Mouse (Mus musculus) limb, embryonic 14.5 days (tissue): ENCODE data around the gene Qtrt1. TPM values are rescaled to one million over a fixed set of nuclear protein-coding genes. Genes with fewer than 3 reads are reported as not detected.

ENCODE experiments used
- ATAC-seq: fragments of 200-750 bp; cut with Nextera tagmentation; 2 replicates; pipeline ENCODE4 v1.8.0; 2017; ENCODE audit warnings: low read depth, moderate number of reproducible peaks, moderate TSS enrichment; ENCODE audit not compliant: low FRiP score
- DNase-seq: peaks from one replicate; pipeline ENCODE4 v3.0.0-alpha.2; 2015; ENCODE audit warnings: low spot score
- H3K27ac ChIP-seq: fragments of 300-500 bp; sonication (generic); replicated peaks from 2 replicates; pipeline ENCODE4 v1.5.1; 2014; ENCODE audit warnings: low read depth, mild to moderate bottlenecking, low read length, moderate library complexity, mixed read lengths
- H3K27me3 ChIP-seq: fragments of 300-500 bp; sonication (generic); 2 replicates; pipeline ENCODE4 v1.6.1; 2014; ENCODE audit warnings: low read length, mixed read lengths; ENCODE audit not compliant: control insufficient read depth, insufficient read depth
- H3K36me3 ChIP-seq: fragments of 300-500 bp; sonication (generic); 2 replicates; pipeline ENCODE4 v1.6.1; 2014; ENCODE audit warnings: mild to moderate bottlenecking, low read length, moderate library complexity, mixed read lengths; ENCODE audit not compliant: control insufficient read depth, insufficient read depth
- H3K4me1 ChIP-seq: fragments of 300-500 bp; sonication (generic); 2 replicates; pipeline ENCODE4 v1.6.1; 2014; ENCODE audit warnings: antibody characterized with exemption, low read length, mixed read lengths; ENCODE audit not compliant: control insufficient read depth, insufficient read depth
- H3K4me2 ChIP-seq: fragments of 300-500 bp; sonication (generic); replicated peaks from 2 replicates; pipeline ENCODE4 v1.6.1; 2014; ENCODE audit warnings: low read depth, mild to moderate bottlenecking, low read length, moderate library complexity; ENCODE audit not compliant: severe bottlenecking
- H3K4me3 ChIP-seq: fragments of 300-500 bp; sonication (generic); replicated peaks from 2 replicates; pipeline ENCODE4 v1.5.1; 2014; ENCODE audit warnings: low read length
- H3K9ac ChIP-seq: fragments of 300-500 bp; sonication (generic); 2 replicates; pipeline ENCODE4 v1.6.1; 2014; ENCODE audit warnings: mild to moderate bottlenecking, low read depth, low read length, moderate library complexity; ENCODE audit not compliant: severe bottlenecking
- H3K9me3 ChIP-seq: fragments of 300-500 bp; sonication (generic); 2 replicates; pipeline ENCODE4 v1.6.1; 2016; ENCODE audit warnings: low read length; ENCODE audit not compliant: control insufficient read depth
- POLR2A ChIP-seq: fragments of 200-500 bp; IDR thresholded peaks from 2 replicates; pipeline ENCODE4 v1.8.0; 2012; ENCODE audit warnings: inconsistent platforms, mild to moderate bottlenecking, moderate library complexity, borderline replicate concordance; ENCODE audit not compliant: insufficient read depth, insufficient read length; ENCODE audit errors: extremely low read depth
- WGBS: fragments of 180-500 bp; shearing (Covaris S2); extraction: QIAGEN DNeasy Blood & Tissue Kit; methylation state at CpG from one replicate; pipeline ENCODE4 v1.1.7; 2014; 5-methylcytosine and 5-hydroxymethylcytosine counted together
- polyA plus RNA-seq, 2 experiments: library from polyadenylated mRNA; depleted of rRNA in 1 of 2; stranded (reverse) in 1 of 2; unstranded in 1 of 2; fragments of >200 nt; fragmentation: Nextera tagmentation in 1 of 2; extraction: Ambion mirVana in 1 of 2; gene quantifications; 2 replicates each; pipeline versions ENCODE4 v1.2.1 to v1.2.3; 2012 to 2014

Qtrt1 gene
- polyA plus RNA-seq, 2 experiments = 45.3 to 80.8 TPM

DNA sequence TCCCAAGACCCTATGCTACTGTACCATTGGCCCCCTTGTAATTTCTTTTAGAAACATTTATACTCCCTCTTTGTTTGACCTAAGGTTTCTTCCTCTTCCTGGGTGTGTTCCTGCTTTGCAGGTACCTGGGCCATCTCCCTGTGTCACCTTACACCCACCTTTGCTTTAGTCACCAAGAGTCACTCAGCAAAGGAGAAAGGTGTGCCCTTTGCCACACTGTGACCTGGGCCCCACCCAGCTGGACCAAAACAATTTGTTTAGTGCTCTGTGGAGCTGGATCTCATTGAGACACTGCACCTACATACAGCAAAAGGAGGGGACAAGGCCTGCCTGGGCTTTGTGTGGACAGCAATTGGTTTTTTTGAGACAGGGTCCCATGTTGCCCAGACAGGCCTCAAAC, 28.8 kb downstream of the Qtrt1 start:
- ATAC-seq = no peak
- DNase-seq = no peak
- Histone ChIP-seq H3K36me3 (peaks cover 3% of the 10 kb centered on the region; the same call in 1 of the 2 replicates), H3K4me2 (no peak overlapping the region), H3K4me3 (no peak overlapping the region), H3K27ac (no peak overlapping the region), H3K27me3 (no peaks in the 10 kb centered on the region), H3K9me3 (no peaks in the 10 kb centered on the region), H3K9ac (no peak overlapping the region), H3K4me1 (peaks cover 8% of the 10 kb centered on the region)
- no peak for TF ChIP-seq POLR2A

DNA sequence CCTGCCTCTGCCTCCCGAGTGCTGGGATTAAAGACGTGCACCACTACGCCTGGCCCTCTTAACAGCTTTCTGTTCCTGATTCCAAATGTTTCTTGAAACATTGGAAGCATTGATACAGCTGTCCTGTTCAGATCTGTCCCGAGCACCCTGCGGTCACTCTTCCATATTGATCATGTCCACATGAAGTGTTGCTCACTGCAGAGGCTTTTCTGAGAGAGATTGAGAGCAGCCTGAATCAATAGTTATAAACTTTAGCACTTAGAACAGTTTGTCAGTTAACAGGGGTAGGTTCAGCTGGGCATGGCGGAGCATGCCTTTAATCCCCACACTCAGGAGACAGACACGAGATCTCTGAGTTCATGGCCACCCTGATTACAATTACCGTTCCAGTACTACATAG, 32.2 kb downstream of the Qtrt1 start:
- no peak overlapping the region for H3K9ac ChIP-seq
- DNase-seq = no peak
- no peaks in the 10 kb centered on the region for H3K4me1 ChIP-seq
- H3K4me2 ChIP-seq = no peak overlapping the region
- H3K27me3 ChIP-seq = no peaks in the 10 kb centered on the region
- 92% methylated on average over 8 of the region's 8 CpGs for WGBS
- H3K9me3 ChIP-seq = no peaks in the 10 kb centered on the region
- H3K36me3 ChIP-seq = 0 out of 2 replicates have a peak, but pooled peaks cover 6% of the 10 kb centered on the region
- TF ChIP-seq POLR2A = no peak
- H3K27ac ChIP-seq = no peak overlapping the region
- no peak for ATAC-seq
- no peak overlapping the region for H3K4me3 ChIP-seq

DNA sequence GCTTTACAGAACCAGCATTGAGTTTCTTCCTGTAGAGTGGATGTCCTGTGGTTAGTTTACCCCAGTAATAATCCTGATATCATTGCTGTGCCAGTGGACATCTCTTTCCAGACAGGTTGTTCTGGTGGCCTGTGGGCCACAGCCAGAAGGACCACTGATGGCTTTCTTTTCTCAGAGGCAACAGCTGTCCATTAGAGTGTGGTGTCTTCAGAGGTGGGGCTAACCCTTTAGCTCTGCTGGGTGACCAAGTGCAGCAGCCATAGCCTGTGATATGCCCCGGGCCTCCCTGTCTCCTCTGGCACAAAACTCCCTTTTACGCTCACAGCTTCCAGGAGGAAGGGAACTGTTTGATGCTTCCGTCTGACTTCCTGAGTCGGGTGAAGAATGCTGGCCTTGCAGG, 32.9 kb downstream of the Qtrt1 start:
- no peaks in the 10 kb centered on the region for H3K9me3 ChIP-seq
- H3K4me2 ChIP-seq = no peak overlapping the region
- no peak for TF ChIP-seq POLR2A
- H3K4me3 ChIP-seq = no peak overlapping the region
- no peak overlapping the region for H3K9ac ChIP-seq
- ATAC-seq (no peak), DNase-seq (no peak)
- H3K27ac ChIP-seq = no peak overlapping the region
- H3K27me3 ChIP-seq = no peaks in the 10 kb centered on the region
- no peaks in the 10 kb centered on the region for H3K4me1 ChIP-seq
- H3K36me3 ChIP-seq = 0 out of 2 replicates have a peak, but pooled peaks cover 6% of the 10 kb centered on the region
- 87% methylated on average over 4 of the region's 4 CpGs for WGBS

DNA sequence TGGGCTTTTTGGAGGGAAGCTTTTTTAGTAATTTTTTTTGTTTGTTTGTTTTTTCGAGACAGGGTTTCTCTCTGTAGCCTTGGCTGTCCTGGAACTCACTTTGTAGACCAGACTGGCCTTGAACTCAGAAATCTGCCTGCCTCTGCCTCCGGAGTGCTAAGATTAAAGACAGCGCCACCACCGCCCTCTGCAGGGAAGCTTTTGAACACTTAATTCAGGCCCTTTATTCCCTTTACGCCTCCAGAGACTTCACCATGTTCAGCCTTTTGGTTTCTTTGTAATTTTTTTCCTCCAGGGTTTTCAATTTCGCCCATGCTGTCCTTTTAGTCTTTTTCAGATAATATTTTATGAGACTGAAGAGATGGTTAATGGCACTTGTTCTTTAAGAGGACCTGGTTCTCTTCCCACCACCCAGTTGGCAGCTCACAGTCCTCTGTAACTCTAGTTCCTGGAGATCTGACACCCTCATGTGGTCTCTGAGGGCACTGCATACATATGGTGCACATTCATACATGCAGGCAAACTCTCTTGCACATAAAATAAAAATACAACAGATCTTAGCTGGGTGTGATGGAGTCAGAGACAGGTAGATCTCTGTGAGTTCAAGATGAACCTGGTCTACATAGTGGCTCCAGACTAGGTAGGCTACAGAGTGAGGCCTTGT, 33.6 kb downstream of the Qtrt1 start:
- H3K9me3 ChIP-seq = no peaks in the 10 kb centered on the region
- 0 out of 2 replicates have a peak, but pooled peaks cover 6% of the 10 kb centered on the region for H3K36me3 ChIP-seq
- H3K9ac ChIP-seq = no peak overlapping the region
- no peaks in the 10 kb centered on the region for H3K27me3 ChIP-seq
- H3K27ac ChIP-seq = no peak overlapping the region
- 91% methylated on average over 6 of the region's 6 CpGs for WGBS
- ATAC-seq (no peak), DNase-seq (no peak)
- no peak overlapping the region for H3K4me2 ChIP-seq
- H3K4me3 ChIP-seq = no peak overlapping the region
- H3K4me1 ChIP-seq = no peaks in the 10 kb centered on the region
- no peak for TF ChIP-seq POLR2A

DNA sequence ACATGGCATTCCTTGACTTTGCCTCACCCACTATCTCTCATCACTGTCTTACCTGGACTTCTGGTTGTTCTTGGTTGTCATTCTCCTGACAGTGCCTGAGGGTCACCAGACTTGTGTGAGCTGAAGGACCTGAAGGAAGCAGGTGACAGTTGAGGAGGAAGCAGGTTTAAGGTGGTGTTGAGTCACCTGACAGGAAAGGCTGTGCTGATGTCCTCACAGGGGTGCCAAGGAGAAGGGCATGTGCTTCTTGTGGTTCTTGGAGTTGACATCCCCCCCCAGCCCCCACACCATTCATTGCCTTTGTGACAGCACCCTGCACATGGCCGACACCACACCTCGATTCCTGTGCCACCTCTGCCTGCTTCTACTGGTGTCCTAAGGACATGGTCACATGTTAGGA, 36.1 kb downstream of the Qtrt1 start:
- no peak overlapping the region for H3K27ac ChIP-seq
- no peaks in the 10 kb centered on the region for H3K4me1 ChIP-seq
- no peaks in the 10 kb centered on the region for H3K27me3 ChIP-seq
- no peak for TF ChIP-seq POLR2A
- no peak for DNase-seq
- H3K4me3 ChIP-seq = no peak overlapping the region
- 91% methylated on average over 2 of the region's 2 CpGs for WGBS
- H3K9ac ChIP-seq = no peak overlapping the region
- H3K9me3 ChIP-seq = no peaks in the 10 kb centered on the region
- no peak overlapping the region for H3K4me2 ChIP-seq
- 0 out of 2 replicates have a peak, but pooled peaks cover 6% of the 10 kb centered on the region for H3K36me3 ChIP-seq
- no peak for ATAC-seq
